Mouse (Mus musculus): ENCODE results near the gene Npas3.

Gene Npas3

DNA sequence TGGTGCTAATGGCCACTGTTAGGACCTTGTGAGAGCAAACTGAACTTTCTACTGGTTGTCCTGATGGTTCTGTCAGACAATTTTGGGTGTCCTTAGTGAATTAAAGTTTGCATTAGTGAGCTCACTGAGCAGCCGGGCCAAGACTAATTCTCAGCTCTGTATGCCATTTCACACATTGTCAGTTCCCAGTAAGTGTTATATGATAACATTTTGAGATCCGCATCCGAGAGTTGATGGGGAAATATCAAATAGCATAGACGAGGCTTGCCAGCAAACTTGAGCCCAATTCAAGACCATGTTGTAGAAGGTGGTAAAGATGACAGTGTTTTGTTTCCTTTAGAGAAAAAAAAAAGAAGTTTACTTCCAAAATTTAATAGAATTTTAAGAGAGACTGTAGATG is 445.9 kb downstream of the Npas3 start:
- no peak for DNase-seq (ENCODE audit: low read depth, low spot score)

GRCm38 (mm10) chr12:53695324-53695723 is 446.8 kb downstream of the Npas3 start:
- DNase-seq (ENCODE audit: low read depth, low spot score): no peak

DNA sequence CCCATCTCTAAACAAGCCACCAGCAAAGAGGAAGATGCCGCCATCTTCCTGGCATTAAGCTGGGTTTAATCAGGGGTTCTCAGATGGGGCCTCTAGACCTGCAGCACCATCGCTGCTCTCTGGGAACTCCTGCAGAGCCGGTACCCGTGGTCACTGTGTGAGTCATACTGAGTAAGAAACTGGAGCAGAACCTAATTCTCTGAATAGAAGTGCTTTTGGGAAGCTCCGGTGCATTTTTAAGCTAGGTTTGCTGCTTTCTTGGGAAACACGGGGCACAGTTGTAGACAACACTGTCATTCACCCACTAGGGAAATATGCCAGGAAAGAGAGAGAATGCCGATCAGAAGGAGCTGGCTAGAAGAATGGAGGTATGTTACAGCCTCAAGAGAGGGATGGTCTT is 449.2 kb downstream of the Npas3 start:
- DNase-seq (ENCODE audit: low read depth, low spot score): no peak

DNA sequence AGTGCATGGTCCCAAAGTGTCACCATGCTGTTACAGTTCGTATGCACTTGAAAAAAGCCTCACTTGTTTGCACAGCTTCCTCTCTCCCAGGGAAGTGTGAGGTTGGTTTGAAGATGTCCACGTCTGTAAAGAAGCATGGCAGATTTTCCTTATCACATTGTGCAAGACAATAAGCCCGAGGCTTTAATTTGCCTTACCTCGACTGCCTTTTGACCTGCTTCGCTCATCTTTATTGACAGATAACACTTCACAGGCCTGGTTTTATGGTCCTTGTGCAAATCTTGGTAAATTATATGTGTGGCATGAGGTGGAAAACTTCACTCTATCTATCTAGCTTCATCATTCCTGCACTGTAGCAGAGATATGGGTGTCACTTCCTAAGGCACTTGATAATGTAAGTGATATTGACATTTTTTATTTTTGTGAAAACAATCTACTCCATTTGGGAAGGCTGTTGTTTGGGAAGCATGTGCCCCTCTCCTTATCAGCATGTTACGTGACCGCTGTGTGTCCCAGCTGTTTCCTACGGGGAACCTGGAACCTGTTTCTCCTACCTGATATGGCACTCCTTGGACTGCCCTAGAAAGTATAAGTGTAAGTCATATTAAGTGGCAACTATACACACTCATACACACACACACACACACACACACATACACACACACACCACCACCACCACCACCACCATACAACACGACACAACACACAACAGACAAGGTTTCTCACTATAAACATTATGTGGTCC is 450.2 kb downstream of the Npas3 start:
- no peak for DNase-seq (ENCODE audit: low read depth, low spot score)

DNA sequence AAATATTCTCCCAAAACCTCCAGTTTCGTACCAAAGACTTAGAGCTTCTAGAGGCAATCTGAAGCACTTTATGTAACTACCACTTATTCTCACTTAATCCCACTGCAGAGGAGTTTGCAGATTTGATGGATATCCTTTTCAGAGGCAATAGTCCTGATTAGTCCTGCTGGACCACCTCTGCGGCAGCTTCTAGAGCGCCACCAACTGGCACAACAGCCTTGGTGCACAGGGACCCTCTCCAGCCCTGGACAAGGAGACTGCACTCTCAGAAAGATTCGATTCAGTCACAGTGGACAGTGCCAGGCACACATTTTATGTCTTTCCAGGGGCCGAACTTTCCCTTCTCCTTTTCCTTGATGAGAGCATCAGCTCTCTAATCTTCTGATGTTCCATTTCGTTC is 471.4 kb downstream of the Npas3 start:
- no peak for DNase-seq (ENCODE audit: low read depth, low spot score)

DNA sequence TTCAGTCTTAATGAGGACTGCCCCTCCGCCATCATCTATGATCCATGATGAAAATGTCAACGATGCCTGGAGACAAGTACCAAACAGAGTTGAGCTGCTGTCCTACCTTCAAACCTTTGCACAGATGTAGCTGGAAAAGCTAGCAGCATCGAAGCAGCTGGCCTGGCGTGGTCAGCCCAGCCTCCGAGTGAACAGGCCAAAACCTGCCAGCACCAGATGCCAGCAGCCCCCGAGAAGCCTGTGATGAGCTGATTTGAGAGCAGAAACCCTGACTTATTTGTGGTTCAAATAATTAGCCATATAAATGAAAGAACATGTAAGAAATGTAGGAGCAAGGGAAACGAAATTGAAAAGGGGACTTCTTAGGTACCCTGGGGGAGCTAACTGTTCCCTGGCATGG is 473.7 kb downstream of the Npas3 start:
- DNase-seq (ENCODE audit: low read depth, low spot score): no peak

DNA sequence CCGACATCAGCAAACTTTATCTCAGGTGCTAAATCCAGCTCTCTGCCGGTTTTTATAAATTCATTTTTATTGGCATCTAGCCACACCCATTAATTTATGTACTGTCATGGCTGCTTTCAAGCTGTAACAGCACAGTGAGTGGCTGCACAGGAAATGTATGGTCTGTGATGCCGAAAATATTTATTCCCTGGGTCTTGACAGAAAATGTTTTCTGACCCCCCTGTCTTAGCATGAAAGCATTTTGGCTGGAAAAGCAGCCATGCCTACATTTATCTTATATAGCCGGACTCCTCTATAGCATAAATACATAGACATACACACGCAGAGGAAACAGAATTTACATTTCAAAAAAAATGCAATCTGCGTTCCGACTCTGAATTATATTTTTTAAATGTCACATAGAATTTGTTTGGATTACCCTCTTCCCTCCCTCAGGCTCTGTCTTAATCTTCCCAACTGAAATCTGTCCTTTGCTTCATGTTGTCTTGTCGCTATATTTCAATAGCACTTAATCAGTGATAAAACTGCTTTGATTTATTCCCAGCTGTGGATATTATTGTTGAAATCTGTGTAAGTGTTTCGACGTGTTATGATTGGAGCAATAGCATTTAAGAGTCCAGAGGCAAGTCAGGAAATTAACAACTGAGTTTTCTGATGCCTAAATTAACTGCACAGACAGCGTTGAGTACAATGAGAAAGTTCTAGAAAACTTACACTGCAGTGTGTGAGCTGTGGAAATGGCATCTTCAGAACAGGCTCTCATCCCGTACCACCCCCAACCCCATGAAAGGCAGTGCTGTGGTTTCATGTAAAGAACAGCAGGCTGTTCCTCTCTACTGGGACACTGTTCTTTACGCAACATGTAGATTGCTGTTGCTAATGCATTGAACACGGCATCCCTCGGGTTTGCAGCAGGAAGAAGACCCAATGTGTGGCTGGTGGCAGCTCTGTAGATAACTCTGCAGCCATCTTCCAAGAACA is 474.5 kb downstream of the Npas3 start:
- DNase-seq (ENCODE audit: low read depth, low spot score): no peak

DNA sequence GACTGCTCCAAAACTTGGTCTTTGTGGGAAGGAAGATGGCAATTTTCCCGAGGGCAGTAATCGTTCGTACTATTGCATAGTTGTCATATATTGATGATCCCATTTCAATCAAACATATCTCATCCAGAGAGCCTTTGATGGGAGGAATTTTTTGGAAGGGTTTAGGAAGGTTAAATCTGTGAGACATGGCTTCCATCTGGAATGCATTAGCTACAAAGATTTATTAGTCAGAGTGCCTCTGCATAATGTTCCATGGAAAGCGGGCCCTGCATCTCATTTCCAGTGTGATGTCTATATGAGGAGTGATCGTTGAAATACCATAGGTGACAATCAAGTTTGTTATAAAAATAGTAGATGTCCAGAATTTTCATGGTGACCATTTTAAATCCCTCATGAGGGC is 480.8 kb downstream of the Npas3 start:
- DNase-seq (ENCODE audit: low read depth, low spot score): no peak

GRCm38 (mm10) chr12:53738549-53739292 is 490.2 kb downstream of the Npas3 start:
- DNase-seq (ENCODE audit: low read depth, low spot score): no peak

DNA sequence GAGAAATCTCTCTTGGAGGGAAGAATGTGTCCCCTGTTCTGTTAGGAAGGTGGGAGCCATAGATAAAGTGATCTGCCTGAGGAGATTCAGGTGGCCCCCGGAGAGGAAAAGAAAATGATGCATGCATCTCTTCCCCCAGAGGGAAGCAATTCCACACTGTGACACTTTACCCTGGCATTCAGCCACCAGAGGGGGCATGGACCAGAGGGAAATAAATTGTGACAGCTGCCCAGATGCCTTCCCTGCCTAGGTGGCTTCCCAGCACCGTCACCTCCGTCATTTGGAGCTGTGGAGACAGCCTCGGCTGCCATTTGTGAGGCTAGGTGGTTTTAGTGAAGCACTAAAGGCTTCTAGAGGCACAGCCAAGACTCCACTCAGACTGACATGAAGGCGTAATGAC is 498.2 kb downstream of the Npas3 start:
- no peak for DNase-seq (ENCODE audit: low read depth, low spot score)

- no peak for DNase-seq (ENCODE audit: low read depth, low spot score)
Measured at GRCm38 (mm10) chr12:53749375-53749774, 500.9 kb downstream of the Npas3 start.

DNA sequence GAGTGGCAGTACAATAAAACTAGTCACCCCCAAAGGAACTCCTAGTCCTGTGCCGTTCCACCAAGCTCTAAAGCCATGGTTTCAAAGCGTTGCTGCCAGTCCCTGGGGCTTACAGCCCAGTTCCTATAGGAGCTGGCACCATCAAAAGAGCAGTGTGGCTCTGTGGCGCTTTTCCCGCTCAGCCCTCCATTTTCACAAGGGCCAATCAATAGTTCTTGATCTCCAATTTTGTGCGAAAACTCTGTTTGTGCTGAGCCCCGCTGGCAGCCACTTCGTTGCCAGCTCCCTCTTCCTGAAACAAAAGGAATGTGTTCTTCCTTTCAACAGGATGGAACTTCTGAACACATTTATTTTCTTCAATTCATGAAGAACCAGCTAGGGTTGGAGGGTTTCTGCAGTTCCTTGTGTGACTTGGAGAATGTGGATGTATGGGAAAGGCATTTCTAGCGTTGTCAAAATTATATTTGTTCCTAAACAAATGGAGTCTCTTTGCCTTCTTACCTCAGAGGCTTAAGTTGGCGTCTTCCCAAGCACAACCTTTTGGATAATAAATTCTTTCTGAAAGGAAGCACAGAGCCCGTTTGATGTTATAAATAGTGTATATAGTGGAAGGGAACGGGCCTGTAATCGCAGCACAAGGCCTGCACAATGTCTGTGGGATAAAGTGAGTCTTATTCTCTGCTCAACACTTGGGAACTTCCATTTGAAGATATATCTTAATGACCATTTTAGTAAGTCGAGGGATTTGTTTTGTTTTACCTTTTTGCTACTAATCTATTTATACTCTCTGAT is 504.0 kb downstream of the Npas3 start:
- no peak for DNase-seq (ENCODE audit: low read depth, low spot score)

- DNase-seq (ENCODE audit: low read depth, low spot score): peak; percentile 34
Measured at GRCm38 (mm10) chr12:53753368-53753937, 505.0 kb downstream of the Npas3 start.

DNA sequence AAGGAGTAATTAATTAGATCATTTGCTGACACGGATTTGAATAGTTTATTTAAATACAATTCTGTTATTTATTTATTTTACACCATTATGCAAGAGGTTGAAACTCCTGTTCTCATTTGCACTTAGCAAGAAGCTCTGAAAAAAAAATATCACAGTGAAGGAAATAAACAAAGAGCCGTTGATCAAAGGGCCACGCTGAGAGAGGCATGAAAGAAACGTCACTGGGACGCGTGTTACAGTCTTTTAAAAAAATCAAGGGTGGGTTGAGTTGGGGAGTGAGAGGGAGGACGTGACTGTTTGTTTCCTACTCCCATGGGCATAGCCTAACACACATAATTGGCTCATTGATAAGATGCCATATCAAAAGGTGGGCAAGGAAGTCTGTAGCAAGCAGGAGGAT is 505.8 kb downstream of the Npas3 start:
- no peak for DNase-seq (ENCODE audit: low read depth, low spot score)

- DNase-seq (ENCODE audit: low read depth, low spot score): no peak
Measured at GRCm38 (mm10) chr12:53757631-53758030, 509.2 kb downstream of the Npas3 start.

- no peak for DNase-seq (ENCODE audit: low read depth, low spot score)
Measured at GRCm38 (mm10) chr12:53758356-53758755, 509.9 kb downstream of the Npas3 start.

- DNase-seq (ENCODE audit: low read depth, low spot score): no peak
Measured at GRCm38 (mm10) chr12:53764143-53764542, 515.7 kb downstream of the Npas3 start.

GRCm38 (mm10) chr12:53768392-53768791 is 519.9 kb downstream of the Npas3 start:
- DNase-seq (ENCODE audit: low read depth, low spot score): no peak

DNA sequence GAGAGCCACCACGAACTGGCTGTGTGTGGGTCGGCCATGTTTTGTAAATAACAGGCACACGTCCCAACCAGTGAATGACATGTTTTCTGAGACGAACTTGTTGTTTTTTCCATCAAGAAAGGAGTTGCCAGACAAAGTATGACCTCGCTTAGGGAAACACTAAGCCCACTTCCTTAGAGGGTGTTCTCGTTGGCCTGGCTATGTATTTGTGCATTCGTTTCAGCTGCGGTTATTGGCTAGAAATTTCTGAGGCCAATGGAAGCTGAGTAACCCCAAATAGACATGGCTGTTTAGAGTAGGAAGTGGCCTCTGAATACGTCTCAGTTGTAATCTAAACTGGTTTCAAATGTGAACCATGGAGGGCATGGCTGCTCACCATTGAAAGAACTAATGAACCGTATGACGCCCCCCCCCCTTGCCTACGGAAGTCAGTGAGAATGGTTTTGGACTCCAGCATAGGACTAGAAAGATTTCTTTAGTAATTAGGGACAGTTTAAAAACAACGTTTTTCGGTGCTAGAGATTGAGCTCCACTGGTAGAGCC is 523.0 kb downstream of the Npas3 start:
- no peak for DNase-seq (ENCODE audit: low read depth, low spot score)

DNA sequence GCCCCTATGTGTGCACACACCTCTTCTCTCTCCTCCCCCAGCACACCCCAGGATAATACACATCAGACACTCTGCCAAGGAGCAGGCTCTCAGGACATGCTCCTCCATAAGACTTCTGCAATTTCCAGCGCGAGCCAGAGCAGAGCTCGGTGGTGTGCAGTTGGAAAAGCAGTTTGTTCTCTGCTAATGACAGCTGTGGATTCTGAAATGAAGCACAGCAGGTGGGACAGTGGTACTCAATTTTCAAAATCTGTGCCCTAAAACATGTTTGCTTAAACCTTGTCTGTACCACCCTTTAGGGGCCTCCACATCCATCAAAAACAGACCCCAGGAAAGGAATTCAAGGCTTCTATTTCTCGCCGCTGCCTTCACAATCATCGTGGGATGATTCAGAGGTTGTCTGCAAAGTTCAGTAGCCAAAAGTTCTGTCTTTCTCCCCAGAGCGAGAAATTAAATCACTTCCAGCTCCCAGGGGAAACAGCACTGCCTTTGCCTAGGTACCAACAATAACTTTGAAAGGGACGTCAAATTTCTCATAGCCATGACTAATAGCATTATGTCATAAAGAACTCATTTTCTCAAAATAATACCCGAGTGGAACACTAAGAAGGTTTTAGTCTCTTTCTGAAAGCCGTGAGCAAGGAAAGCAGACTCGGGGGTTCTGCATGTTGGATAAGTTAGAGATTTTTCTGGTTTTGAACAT is 533.5 kb downstream of the Npas3 start:
- no peak for DNase-seq (ENCODE audit: low read depth, low spot score)
